Mouse (Mus musculus): ENCODE results near the gene Fam166a. TPM values are rescaled to one million over a fixed set of nuclear protein-coding genes. Genes with fewer than 3 reads are reported as not detected.

Gene Fam166a
- total RNA-seq, 2 experiments from 2014 or later = not detected

GRCm38 (mm10) chr2:25223681-25224491 is 5.3 kb downstream of the Fam166a start:
- DNase-seq = peak; percentile 87

DNA sequence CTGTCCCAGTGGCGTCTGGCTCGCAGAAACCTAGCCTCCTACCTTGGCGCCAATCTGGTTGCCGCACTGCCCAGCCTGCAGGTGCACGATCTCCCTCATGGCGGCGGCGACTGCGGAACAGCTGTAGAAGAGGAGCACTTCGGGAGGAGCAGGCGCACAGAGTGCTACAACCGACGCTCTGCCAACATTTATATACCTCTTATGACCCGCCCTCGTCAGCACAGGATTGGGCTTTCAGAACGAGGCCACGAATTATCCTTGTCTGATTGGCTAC is 5.9 kb downstream of the Fam166a start, which contains the start of gene Tubb4b:
Gene Tubb4b (minus strand): TSS at position 211 of the 274 bp plus-strand sequence.
- no peak for DNase-seq

GRCm38 (mm10) chr2:25224766-25225752 is 6.5 kb downstream of the Fam166a start:
- DNase-seq = peak; percentile 99

DNA sequence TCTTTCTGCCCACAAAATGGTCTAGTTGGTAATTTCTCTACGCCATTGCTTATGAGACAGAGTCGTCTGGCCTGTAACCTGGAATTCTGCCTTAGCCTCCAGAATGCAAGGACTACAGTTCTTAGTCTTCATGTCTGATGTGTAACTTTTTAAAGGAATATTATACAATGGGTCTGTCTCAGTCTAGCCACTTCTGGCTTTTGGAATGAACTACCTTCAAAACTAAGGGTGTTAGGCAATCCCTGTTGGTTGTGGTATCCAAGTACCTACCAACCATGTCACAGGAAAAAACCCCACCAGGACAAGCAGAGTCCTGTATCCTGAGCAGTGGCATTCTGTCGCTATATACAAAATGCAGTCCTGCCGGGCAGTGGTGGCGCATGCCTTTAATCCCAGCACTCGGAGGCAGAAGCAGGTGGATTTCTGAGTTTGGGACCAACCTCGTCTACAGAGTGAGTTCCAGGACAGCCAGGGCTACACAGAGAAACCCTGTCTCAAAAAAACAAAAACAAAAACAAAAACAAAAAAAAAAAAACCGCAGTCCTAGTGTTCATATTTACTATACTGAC is 7.3 kb downstream of the Fam166a start:
- DNase-seq = no peak

DNA sequence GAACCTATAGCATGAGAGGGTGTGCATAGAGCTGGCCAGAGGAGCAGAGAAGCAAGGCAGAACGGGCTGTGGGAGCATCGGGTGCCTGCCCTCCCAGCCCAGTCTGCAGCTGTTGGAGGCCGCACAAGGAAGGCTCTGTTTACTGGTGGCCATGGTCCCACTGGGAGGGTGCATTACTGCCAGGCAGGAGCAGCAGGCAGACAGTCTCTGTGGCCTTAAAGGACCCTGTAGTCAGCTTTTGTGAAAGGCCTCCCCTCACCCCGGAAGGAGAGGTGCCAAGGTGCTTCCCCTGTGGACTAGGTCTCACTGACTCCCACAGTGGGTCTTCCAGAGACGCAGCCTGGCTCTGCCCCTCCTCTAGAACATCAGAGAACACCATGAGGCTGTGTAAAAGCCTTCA is 8.3 kb downstream of the Fam166a start:
- DNase-seq = peak; percentile 71

DNA sequence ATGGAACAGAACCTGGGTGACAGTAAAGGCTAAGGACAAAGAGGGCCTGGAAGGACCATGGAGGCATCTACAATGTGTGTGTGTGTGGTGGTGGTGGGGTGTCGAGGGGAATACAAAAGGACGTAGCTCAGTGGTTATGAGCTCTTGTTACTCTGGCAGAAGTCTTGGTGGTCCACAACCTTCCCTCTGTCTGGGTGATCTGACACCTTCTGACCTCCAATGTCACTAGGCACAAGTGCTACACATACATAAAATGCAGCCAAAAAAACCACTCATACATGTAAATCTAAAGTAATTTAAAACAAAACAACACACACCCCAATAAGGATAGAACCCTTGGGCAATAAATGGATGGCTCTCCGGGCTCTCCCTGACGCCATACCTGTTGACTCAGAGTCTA is 8.9 kb downstream of the Fam166a start:
- no peak for DNase-seq

GRCm38 (mm10) chr2:25228431-25228889 is 9.9 kb downstream of the Fam166a start:
- DNase-seq = peak; percentile 87

GRCm38 (mm10) chr2:25228995-25229530 is 10.5 kb downstream of the Fam166a start:
- no peak for DNase-seq

GRCm38 (mm10) chr2:25229582-25229981 is 11.0 kb downstream of the Fam166a start:
- no peak for DNase-seq

- no peak for DNase-seq
Observed at GRCm38 (mm10) chr2:25230581-25230980, 12.0 kb downstream of the Fam166a start.

- DNase-seq = no peak
Observed at GRCm38 (mm10) chr2:25231038-25231437, 12.5 kb downstream of the Fam166a start.

GRCm38 (mm10) chr2:25233421-25233820 is 14.9 kb downstream of the Fam166a start:
- no peak for DNase-seq

DNA sequence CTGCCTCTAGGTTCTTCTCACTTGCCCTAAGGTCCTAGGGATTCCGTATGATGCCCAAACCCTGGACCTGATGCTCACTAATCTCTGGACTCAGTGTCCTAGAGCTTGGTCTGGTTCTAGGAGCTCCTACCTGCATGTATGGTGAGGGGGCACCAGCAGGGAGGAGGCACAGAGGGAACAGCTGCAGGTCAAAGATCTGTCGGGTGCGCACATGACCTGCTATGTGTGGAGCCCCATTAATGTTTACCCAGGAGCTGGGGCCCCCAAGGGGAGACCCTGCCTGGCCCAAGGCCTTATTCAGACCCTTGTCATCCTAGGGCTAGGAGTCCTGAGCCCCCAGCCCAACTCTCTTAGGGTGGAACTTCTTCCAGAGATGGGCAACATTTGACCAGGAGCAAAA is 15.5 kb downstream of the Fam166a start, which contains the start of gene Slc34a3:
Gene Slc34a3 (minus strand): TSS at position 315 of the 400 bp plus-strand sequence.
- no peak for DNase-seq

GRCm38 (mm10) chr2:25234551-25235220 is 16.1 kb downstream of the Fam166a start:
- DNase-seq = no peak

GRCm38 (mm10) chr2:25236614-25237013 is 18.1 kb downstream of the Fam166a start, which contains the start of gene Rnf224:
Rnf224 (minus strand) TSS chr2:25236787.
- no peak for DNase-seq

DNA sequence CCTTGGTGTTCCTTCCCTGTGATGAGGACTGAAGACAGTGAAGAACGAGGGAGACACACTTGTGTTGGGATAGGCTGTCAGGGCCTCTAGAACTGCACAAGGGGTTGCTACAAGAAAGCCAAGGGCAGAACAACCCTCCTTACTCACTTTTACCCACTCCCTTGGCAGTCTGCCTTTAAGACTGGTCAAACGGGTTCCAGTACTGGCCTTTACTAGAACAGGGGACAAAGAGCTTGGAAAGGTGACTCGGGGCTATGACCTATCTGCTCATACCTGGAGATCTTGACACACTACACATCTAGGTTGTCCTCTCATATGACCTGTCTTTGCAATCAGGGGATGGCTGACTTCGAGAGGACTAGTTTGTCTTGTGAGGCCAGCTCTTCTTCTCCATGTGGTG is 19.0 kb downstream of the Fam166a start:
- no peak for DNase-seq

GRCm38 (mm10) chr2:25238106-25238505 is 19.6 kb downstream of the Fam166a start:
- DNase-seq = no peak

DNA sequence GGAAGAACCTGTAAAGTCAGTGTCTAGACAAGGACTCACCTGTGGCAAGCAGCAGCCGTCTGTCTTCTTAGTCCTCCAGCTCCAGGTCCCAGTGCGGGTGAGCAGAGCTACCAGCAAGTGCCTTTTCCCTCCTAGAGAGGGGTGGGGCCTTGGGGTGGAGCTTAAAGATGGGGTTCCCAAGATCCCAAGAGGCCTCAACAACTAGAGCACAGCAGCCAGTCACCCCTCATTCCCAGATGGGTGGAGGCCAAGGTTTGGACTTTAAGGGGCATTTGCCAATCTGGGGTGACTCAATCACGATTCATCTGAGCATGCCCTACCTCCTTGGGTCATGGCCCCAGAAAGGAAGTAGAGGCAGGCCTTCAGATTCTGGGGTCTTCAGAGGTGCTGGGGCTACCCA is 21.2 kb downstream of the Fam166a start:
- no peak for DNase-seq

DNA sequence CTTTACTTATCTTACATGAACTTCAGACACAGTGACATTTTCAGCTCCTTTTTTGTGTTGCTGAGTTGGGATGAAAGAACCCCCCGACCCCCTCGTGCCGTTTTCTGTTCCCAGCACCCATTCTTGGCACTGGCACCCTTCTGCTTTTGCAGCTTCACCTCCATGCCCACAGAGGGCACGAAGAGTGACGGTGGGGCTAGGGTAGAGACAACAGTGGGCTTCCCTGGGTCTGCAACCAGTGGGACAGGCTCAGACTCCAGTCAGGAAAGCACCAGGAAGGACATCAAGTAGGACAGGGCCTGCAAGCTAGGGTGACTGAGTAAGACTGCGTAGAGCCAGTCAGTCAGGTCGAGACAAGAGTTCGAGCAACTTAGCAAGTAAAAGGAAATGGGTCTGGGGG is 21.8 kb downstream of the Fam166a start:
- no peak for DNase-seq

- DNase-seq = peak; percentile 66
Observed at GRCm38 (mm10) chr2:25240723-25241437, 22.3 kb downstream of the Fam166a start.

DNA sequence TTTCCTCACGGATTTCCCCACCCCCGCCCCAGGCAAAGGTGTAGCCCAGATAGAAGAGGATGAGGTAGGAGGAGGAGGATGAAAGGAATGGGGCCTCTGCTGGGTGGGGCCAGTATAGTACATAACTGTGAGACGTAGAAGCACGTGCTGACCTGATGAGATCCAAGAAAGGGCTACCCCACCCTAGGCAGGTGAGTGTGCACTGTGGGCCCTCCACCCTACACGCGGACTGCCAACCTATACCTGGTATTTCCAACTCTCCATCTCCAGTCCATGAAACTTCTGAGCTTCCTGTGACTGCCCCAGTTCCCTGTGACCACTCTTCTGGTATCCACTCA is 22.9 kb downstream of the Fam166a start:
- DNase-seq = no peak

All from gastrocnemius, postnatal 25 days (tissue).